Mouse (Mus musculus): ENCODE data around the gene Mdh1b. TPM values are rescaled to one million over a fixed set of nuclear protein-coding genes. Genes with fewer than 3 reads are reported as not detected.

Mdh1b gene
- total and polyA plus RNA-seq, 2 experiments from 2014 or later = 0.68 to 1.5 TPM

DNA sequence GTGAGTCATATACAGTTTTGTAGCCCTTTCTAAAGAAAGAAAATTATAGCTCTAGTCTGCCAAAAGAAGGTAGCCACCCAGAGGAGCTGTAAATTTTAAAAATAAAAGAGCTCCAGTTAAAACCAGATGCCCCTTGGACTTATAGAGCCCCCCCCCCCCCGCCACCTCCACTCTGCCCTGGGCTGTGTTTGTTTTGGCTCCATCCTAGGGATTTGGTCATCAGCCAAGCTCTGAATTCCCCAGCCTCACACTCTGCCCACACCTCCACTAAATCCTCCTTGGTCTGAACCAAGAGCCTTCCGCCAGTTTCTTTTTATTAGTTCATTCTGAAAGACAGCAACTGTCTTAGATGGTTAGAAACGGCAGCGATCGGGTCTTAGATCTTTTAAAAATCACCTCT is 24.4 kb downstream of the Mdh1b start:
- no peaks in the 10 kb centered on the region for H3K9me3 ChIP-seq (ENCODE audit: low read length)
- no peak overlapping the region for H3K4me2 ChIP-seq (ENCODE audit: low read depth, low read length)
- WGBS = 70% methylated on average over 5 of the region's 5 CpGs
- H3K27ac ChIP-seq = no peak overlapping the region
- H3K4me1 ChIP-seq (ENCODE audit: insufficient read depth, low read length) = no peaks in the 10 kb centered on the region
- H3K36me3 ChIP-seq (ENCODE audit: insufficient read depth, low read length) = no peaks in the 10 kb centered on the region
- no peak overlapping the region for H3K4me3 ChIP-seq (ENCODE audit: low read length)
- no peak for TF ChIP-seq CTCF (IDR thresholded peaks at IDR 0.05; ENCODE audit: low read depth)
- no peaks in the 10 kb centered on the region for H3K27me3 ChIP-seq (ENCODE audit: insufficient read depth, low read length)
- no peak overlapping the region for H3K9ac ChIP-seq (replicated peaks; ENCODE audit: low read length)
- ATAC-seq (no peak), DNase-seq (ENCODE audit: low spot score) (peak; percentile 2)

- Histone ChIP-seq H3K4me1 (ENCODE audit: insufficient read depth, low read length) (no peaks in the 10 kb centered on the region), H3K36me3 (ENCODE audit: insufficient read depth, low read length) (no peaks in the 10 kb centered on the region), H3K4me2 (ENCODE audit: low read depth, low read length) (no peak overlapping the region), H3K9me3 (ENCODE audit: low read length) (no peaks in the 10 kb centered on the region), H3K4me3 (ENCODE audit: low read length) (no peak overlapping the region), H3K9ac (replicated peaks; ENCODE audit: low read length) (no peak overlapping the region), H3K27ac (no peak overlapping the region), H3K27me3 (ENCODE audit: insufficient read depth, low read length) (no peaks in the 10 kb centered on the region)
- WGBS = 60% methylated on average over 3 of the region's 3 CpGs
- DNase-seq (ENCODE audit: low spot score) (peak; percentile 47), ATAC-seq (no peak)
- TF ChIP-seq CTCF (IDR thresholded peaks at IDR 0.05; ENCODE audit: low read depth) = no peak
Observed at GRCm38 (mm10) chr1:63696861-63697260, 33.3 kb downstream of the Mdh1b start.

DNA sequence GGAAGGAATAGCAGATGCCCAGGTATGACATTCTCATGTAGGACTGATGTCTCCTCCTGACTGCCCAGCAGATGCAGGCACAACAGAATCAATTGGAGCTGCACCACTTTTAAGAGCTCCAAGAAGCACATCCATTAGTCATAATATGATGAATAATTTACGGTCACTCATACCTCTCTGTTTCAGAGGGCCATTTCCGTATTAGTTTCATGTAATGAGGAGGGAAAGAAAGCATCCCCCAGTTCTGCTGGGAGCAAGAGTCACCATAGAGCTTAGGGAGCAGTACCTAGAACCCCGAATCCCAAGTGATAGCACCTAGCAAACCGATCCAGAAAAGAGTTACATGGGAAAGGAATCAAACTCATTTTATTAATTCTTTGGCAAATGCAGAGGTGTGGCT is 43.3 kb downstream of the Mdh1b start, which contains the start of gene Dytn:
Gene Dytn (minus strand): TSS at position 101 of the 400 bp plus-strand sequence.
- no peaks in the 10 kb centered on the region for H3K36me3 ChIP-seq (ENCODE audit: insufficient read depth, low read length)
- H3K9ac ChIP-seq (replicated peaks; ENCODE audit: low read length) = no peak within 1 kb of the TSS
- no peak for TF ChIP-seq CTCF (IDR thresholded peaks at IDR 0.05; ENCODE audit: low read depth)
- WGBS = 89% methylated on average over 4 of the region's 4 CpGs
- no peaks in the 10 kb centered on the region for H3K4me1 ChIP-seq (ENCODE audit: insufficient read depth, low read length)
- ATAC-seq (no peak), DNase-seq (ENCODE audit: low spot score) (no peak)
- no peaks in the 10 kb centered on the region for H3K9me3 ChIP-seq (ENCODE audit: low read length)
- H3K4me3 ChIP-seq (ENCODE audit: low read length) = no peak within 1 kb of the TSS
- H3K27ac ChIP-seq = no peak within 1 kb of the TSS
- H3K4me2 ChIP-seq (ENCODE audit: low read depth, low read length) = no peak within 1 kb of the TSS
- no peaks in the 10 kb centered on the region for H3K27me3 ChIP-seq (ENCODE audit: insufficient read depth, low read length)

GRCm38 (mm10) chr1:63675975-63676374 is 54.1 kb downstream of the Mdh1b start:
- Histone ChIP-seq H3K9ac (replicated peaks; ENCODE audit: low read length) (no peak overlapping the region), H3K4me1 (ENCODE audit: insufficient read depth, low read length) (no peaks in the 10 kb centered on the region), H3K27me3 (ENCODE audit: insufficient read depth, low read length) (no peaks in the 10 kb centered on the region), H3K9me3 (ENCODE audit: low read length) (no peaks in the 10 kb centered on the region), H3K27ac (no peak overlapping the region), H3K4me2 (ENCODE audit: low read depth, low read length) (no peak overlapping the region), H3K4me3 (ENCODE audit: low read length) (no peak overlapping the region), H3K36me3 (ENCODE audit: insufficient read depth, low read length) (no peaks in the 10 kb centered on the region)
- WGBS = 88% methylated on average over 3 of the region's 3 CpGs
- ATAC-seq (no peak), DNase-seq (ENCODE audit: low spot score) (no peak)
- no peak for TF ChIP-seq CTCF (IDR thresholded peaks at IDR 0.05; ENCODE audit: low read depth)

GRCm38 (mm10) chr1:63668852-63669160 is 61.3 kb downstream of the Mdh1b start:
- peak overlapping the region; percentile 11 for H3K4me3 ChIP-seq (ENCODE audit: low read length)
- TF ChIP-seq CTCF (IDR thresholded peaks at IDR 0.05; ENCODE audit: low read depth) = peak; percentile 73
- H3K4me2 ChIP-seq (ENCODE audit: low read depth, low read length) = peak overlapping the region; percentile 53
- H3K27me3 ChIP-seq (ENCODE audit: insufficient read depth, low read length) = no peaks in the 10 kb centered on the region
- DNase-seq (ENCODE audit: low spot score) (peak; percentile 90), ATAC-seq (peak; percentile 90)
- peaks cover 7% of the 10 kb centered on the region; the same call in 1 of the 2 replicates for H3K4me1 ChIP-seq (ENCODE audit: insufficient read depth, low read length)
- no peaks in the 10 kb centered on the region for H3K9me3 ChIP-seq (ENCODE audit: low read length)
- H3K36me3 ChIP-seq (ENCODE audit: insufficient read depth, low read length) = no peaks in the 10 kb centered on the region
- H3K9ac ChIP-seq (replicated peaks; ENCODE audit: low read length) = peak overlapping the region; percentile 18; the same call in 1 of the 2 replicates
- H3K27ac ChIP-seq = peak overlapping the region; percentile 61
- 0% methylated on average over 3 of the region's 3 CpGs for WGBS

- Histone ChIP-seq H3K9me3 (ENCODE audit: low read length) (no peaks in the 10 kb centered on the region), H3K36me3 (ENCODE audit: insufficient read depth, low read length) (no peaks in the 10 kb centered on the region), H3K9ac (replicated peaks; ENCODE audit: low read length) (peak overlapping the region; percentile 18), H3K27me3 (ENCODE audit: insufficient read depth, low read length) (no peaks in the 10 kb centered on the region), H3K4me2 (ENCODE audit: low read depth, low read length) (peak overlapping the region; percentile 53), H3K4me3 (ENCODE audit: low read length) (peak overlapping the region; percentile 11), H3K27ac (peak overlapping the region; percentile 61), H3K4me1 (ENCODE audit: insufficient read depth, low read length) (peaks cover 7% of the 10 kb centered on the region; the same call in 1 of the 2 replicates)
- peak; percentile 67 for DNase-seq (ENCODE audit: low spot score)
- 10% methylated on average over 13 of the region's 13 CpGs for WGBS
- no peak for TF ChIP-seq CTCF (IDR thresholded peaks at IDR 0.05; ENCODE audit: low read depth)
- ATAC-seq = peak; percentile 81
Observed at GRCm38 (mm10) chr1:63667949-63668851, 61.9 kb downstream of the Mdh1b start.
